Comparison of ENCODE assay signal across 8 mouse cellular contexts in the genomic region with DNA sequence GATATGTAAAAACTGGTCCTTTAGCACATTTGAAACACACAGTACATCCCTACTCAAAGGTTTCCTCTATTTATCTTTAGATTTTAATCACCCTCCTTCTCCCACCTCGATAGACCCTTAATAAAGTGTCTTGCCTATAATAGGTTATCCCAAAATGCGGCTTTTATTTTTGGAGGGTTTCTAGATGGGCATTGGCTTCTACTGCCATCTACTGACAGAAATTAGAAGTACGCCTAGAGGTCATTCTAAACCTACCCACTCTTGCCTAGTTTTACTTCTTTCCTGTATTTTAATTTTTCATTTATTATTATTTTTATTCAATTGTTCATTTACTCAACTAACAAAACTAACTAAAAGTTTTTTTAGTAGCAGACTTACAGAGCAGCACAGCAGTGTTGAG. TPM values are rescaled to one million over a fixed set of nuclear protein-coding genes. Genes with fewer than 3 reads are reported as not detected.
DNase-seq lines count a peak whose midpoint lies in the region; ATAC-seq and TF ChIP-seq lines count a peak whose summit lies in the region.

No protein-coding gene starts in this region.

- ATAC-seq in hindbrain, embryonic 11.5 days (ENCODE audit: low FRiP score), result no peak
- ATAC-seq in liver, postnatal 0 days, result no peak

- H3K4me3 ChIP-seq in hindbrain, embryonic 11.5 days (ENCODE audit: low read depth, low read length), result no peak overlapping the region
- H3K4me3 ChIP-seq in hindbrain, embryonic 10.5 days, result no peak overlapping the region
- H3K4me3 ChIP-seq in liver, postnatal 0 days (ENCODE audit: low read depth, low read length), result no peak overlapping the region

- peak; percentile 72 for TF ChIP-seq CTCF in liver, postnatal 0 days (IDR thresholded peaks at IDR 0.05; ENCODE audit: low read depth)

- no peaks in the 10 kb centered on the region for H3K36me3 ChIP-seq in hindbrain, embryonic 11.5 days (ENCODE audit: control insufficient read depth, insufficient read depth, low read length)
- no peaks in the 10 kb centered on the region for H3K36me3 ChIP-seq in hindbrain, embryonic 10.5 days
- no peaks in the 10 kb centered on the region for H3K36me3 ChIP-seq in liver, postnatal 0 days (replicated peaks; ENCODE audit: insufficient read depth, low read length)

- peak; percentile 60 for DNase-seq in hindbrain, embryonic 11.5 days (ENCODE audit: low spot score)
- no peak for DNase-seq in hindbrain, embryonic 10.5 days (ENCODE audit: low spot score)
- peak; percentile 38 to 56 for DNase-seq in B cell, adult 2 months
- DNase-seq in adipocyte (ENCODE audit: low spot score), result peak; percentile 63
- no peak for DNase-seq in liver, postnatal 0 days
- no peak for DNase-seq in Muller cell, postnatal 12 days (ENCODE audit: inconsistent ontology term)
- no peak for DNase-seq in gastrocnemius, postnatal 4 days (ENCODE audit: low spot score in 2 of 2)
- no peak for DNase-seq in left cerebral cortex, adult 8-10 months (ENCODE audit: low spot score in 2 of 2)

- no peaks in the 10 kb centered on the region for H3K4me1 ChIP-seq in hindbrain, embryonic 11.5 days (replicated peaks; ENCODE audit: control insufficient read depth, insufficient read depth, low read length)
- H3K4me1 ChIP-seq in hindbrain, embryonic 10.5 days (replicated peaks), result no peaks in the 10 kb centered on the region
- no peaks in the 10 kb centered on the region for H3K4me1 ChIP-seq in liver, postnatal 0 days (ENCODE audit: insufficient read depth)

- no peak overlapping the region for H3K4me2 ChIP-seq in hindbrain, embryonic 11.5 days (replicated peaks; ENCODE audit: low read depth, low read length)
- H3K4me2 ChIP-seq in liver, postnatal 0 days (ENCODE audit: low read depth, low read length), result no peak overlapping the region

- no peak overlapping the region for H3K27ac ChIP-seq in hindbrain, embryonic 11.5 days (ENCODE audit: low read depth, low read length)
- H3K27ac ChIP-seq in hindbrain, embryonic 10.5 days, result no peak overlapping the region
- H3K27ac ChIP-seq in liver, postnatal 0 days (ENCODE audit: low read depth), result no peak overlapping the region

- 9% methylated on average over 3 of the region's 3 CpGs for WGBS in hindbrain, embryonic 11.5 days
- WGBS in hindbrain, embryonic 10.5 days, result 11% methylated on average over 3 of the region's 3 CpGs
- 3% methylated on average over 3 of the region's 3 CpGs for WGBS in liver, postnatal 0 days (ENCODE audit: insufficient replicate concordance)

- H3K9ac ChIP-seq in hindbrain, embryonic 11.5 days (ENCODE audit: low read depth, low read length), result no peak overlapping the region
- H3K9ac ChIP-seq in liver, postnatal 0 days (replicated peaks), result no peak overlapping the region

- no peak for TF ChIP-seq EP300 in liver, postnatal 0 days (IDR thresholded peaks at IDR 0.05; ENCODE audit: low read depth)

- H3K27me3 ChIP-seq in hindbrain, embryonic 11.5 days (ENCODE audit: control insufficient read depth, insufficient read depth, low read length), result no peaks in the 10 kb centered on the region
- no peaks in the 10 kb centered on the region for H3K27me3 ChIP-seq in hindbrain, embryonic 10.5 days (ENCODE audit: insufficient read depth, poor library complexity, severe bottlenecking)
- no peaks in the 10 kb centered on the region for H3K27me3 ChIP-seq in liver, postnatal 0 days (ENCODE audit: insufficient read depth, low read length)

- no peaks in the 10 kb centered on the region for H3K9me3 ChIP-seq in hindbrain, embryonic 11.5 days (ENCODE audit: control insufficient read depth, low read length)
- no peaks in the 10 kb centered on the region for H3K9me3 ChIP-seq in hindbrain, embryonic 10.5 days
- no peaks in the 10 kb centered on the region for H3K9me3 ChIP-seq in liver, postnatal 0 days (ENCODE audit: low read length)

RNA-seq across cellular contexts. Expression of gene Fasl, which starts 51.4 kb away (rescaled TPM):
- polyA plus RNA-seq in hindbrain, embryonic 11.5 days (2014; fragmentation: Nextera tagmentation; extraction: Ambion mirVana), result not detected in 2 replicates
- not detected in 2 replicates for polyA plus RNA-seq in hindbrain, embryonic 10.5 days (2016; fragmentation: Nextera tagmentation; extraction: Ambion mirVana)
- 0.08 and 0.19 TPM in 2 replicates for polyA plus RNA-seq in liver, postnatal 0 days (2015; fragmentation: Nextera tagmentation; extraction: Ambion mirVana)
- not detected for total RNA-seq in gastrocnemius, postnatal 4 days (2021)
- total RNA-seq in left cerebral cortex, adult 8-10 months (2022), result under 1 TPM in 3 of 4 experiments, not detected in 1; 0.19 to 0.64 (median 0.36) TPM

Comparison
In these comparisons a context has a peak if more than half of its experiments do, and no peak if none do; other contexts are left out.
1. DNase-seq: peak in hindbrain, embryonic 11.5 days (single experiment), B cell, adult 2 months (2 of 2) and adipocyte (single experiment); none in hindbrain, embryonic 10.5 days (single experiment), liver, postnatal 0 days (single experiment), Muller cell, postnatal 12 days (single experiment), gastrocnemius, postnatal 4 days (0 of 2) and left cerebral cortex, adult 8-10 months (0 of 2).